Mouse (Mus musculus) MEL (cell line): ENCODE measurements around the gene Lcn10. TPM values are rescaled to one million over a fixed set of nuclear protein-coding genes. Genes with fewer than 3 reads are reported as not detected.

ENCODE experiments used
- DNase-seq: peaks from one replicate; pipeline ENCODE4 v3.0.0; 2011; ENCODE audit warnings: low read depth, low spot score
- H3K27ac ChIP-seq: 2 replicates; pipeline ENCODE4 v1.5.1; 2012; ENCODE audit warnings: low read depth, mild to moderate bottlenecking, control low read depth, low read length, moderate library complexity; ENCODE audit not compliant: control insufficient read depth
- H3K27me3 ChIP-seq, 2 experiments: fragments of 150-350 bp in 1 of 2; sonication (generic) in 1 of 2; 2 replicates each; pipeline ENCODE4 v1.6.1; 2012; ENCODE audit warnings: low read length in 2 of 2, mild to moderate bottlenecking in 2 of 2, improper control_type of control experiment in 1 of 2, moderate library complexity in 1 of 2; ENCODE audit not compliant: insufficient read depth in 2 of 2, control insufficient read depth in 1 of 2
- H3K36me3 ChIP-seq, 2 experiments: 2 replicates each; pipeline ENCODE4 v1.6.1; 2012 to 2014; ENCODE audit warnings: low read length in 2 of 2, improper control_type of control experiment in 1 of 2, inconsistent platforms in 1 of 2, mild to moderate bottlenecking in 1 of 2; ENCODE audit not compliant: insufficient read depth in 2 of 2, control insufficient read depth in 1 of 2
- H3K4me1 ChIP-seq, 2 experiments: fragments of 150-350 bp in 1 of 2; sonication (generic) in 1 of 2; 2 replicates each; pipeline ENCODE4 v1.6.1; 2012; ENCODE audit warnings: low read length in 2 of 2, improper control_type of control experiment in 1 of 2, mild to moderate bottlenecking in 1 of 2; ENCODE audit not compliant: insufficient read depth in 2 of 2, control insufficient read depth in 1 of 2
- H3K4me3 ChIP-seq, 2 experiments: fragments of 150-350 bp in 1 of 2; sonication (generic) in 1 of 2; 2 replicates each; pipeline ENCODE4 v1.5.1; 2012; ENCODE audit warnings: low read depth in 2 of 2, low read length in 2 of 2, mild to moderate bottlenecking in 2 of 2, moderate library complexity in 2 of 2, control low read depth in 1 of 2, improper control_type of control experiment in 1 of 2; ENCODE audit not compliant: control insufficient read depth in 1 of 2, insufficient read depth in 1 of 2
- H3K79me2 ChIP-seq: 2 replicates; pipeline ENCODE4 v1.6.1; 2012; ENCODE audit warnings: mild to moderate bottlenecking, low read length, moderate library complexity; ENCODE audit not compliant: control insufficient read depth, poor library complexity, insufficient read depth
- H3K9ac ChIP-seq: 2 replicates; pipeline ENCODE4 v1.6.1; 2012; ENCODE audit warnings: low read depth, mild to moderate bottlenecking, control low read depth, low read length, moderate library complexity; ENCODE audit not compliant: control insufficient read depth, poor library complexity, severe bottlenecking
- H3K9me3 ChIP-seq: fragments of 150-350 bp; sonication (generic); replicated peaks from 2 replicates; pipeline ENCODE4 v1.6.1; 2012; ENCODE audit warnings: mild to moderate bottlenecking, low read length, improper control_type of control experiment, moderate library complexity; ENCODE audit not compliant: insufficient read depth
- BHLHE40 ChIP-seq: IDR thresholded peaks from 2 replicates; pipeline ENCODE4 v1.6.1; 2012; ENCODE audit warnings: low read depth, mild to moderate bottlenecking, inconsistent platforms, low read length, improper control_type of control experiment, borderline replicate concordance
- CHD2 ChIP-seq: IDR thresholded peaks from 2 replicates; pipeline ENCODE4 v1.6.1; 2011; ENCODE audit warnings: low read length, improper control_type of control experiment
- CTCF ChIP-seq, 3 experiments: IDR thresholded peaks in 2 of 3; conservative IDR thresholded peaks in 1 of 3; 2 replicates each; pipeline ENCODE4 v1.5.1; 2011 to 2012; ENCODE audit warnings: low read length in 3 of 3, low read depth in 2 of 3, mild to moderate bottlenecking in 2 of 3, improper control_type of control experiment in 1 of 3, inconsistent platforms in 1 of 3, mixed read lengths in 1 of 3, moderate library complexity in 1 of 3; ENCODE audit not compliant: control insufficient read depth in 1 of 3, insufficient read depth in 1 of 3, poor library complexity in 1 of 3, severe bottlenecking in 1 of 3
- ELF1 ChIP-seq: IDR thresholded peaks from 2 replicates; pipeline ENCODE4 v1.6.1; 2014; ENCODE audit warnings: low read depth, mild to moderate bottlenecking, inconsistent platforms, low read length, improper control_type of control experiment, moderate library complexity
- KAT2A ChIP-seq: conservative IDR thresholded peaks from 2 replicates; pipeline ENCODE4 v1.6.1; 2012; ENCODE audit warnings: low read depth, low read length, improper control_type of control experiment, inconsistent platforms
- MAFK ChIP-seq: IDR thresholded peaks from 2 replicates; pipeline ENCODE4 v1.6.1; 2011; ENCODE audit warnings: low read depth, mild to moderate bottlenecking, low read length, improper control_type of control experiment, borderline replicate concordance
- MAX ChIP-seq: IDR thresholded peaks from 2 replicates; pipeline ENCODE4 v1.6.1; 2011; ENCODE audit warnings: low read length, improper control_type of control experiment
- NELFE ChIP-seq: IDR thresholded peaks from 2 replicates; pipeline ENCODE4 v1.6.1; 2011; ENCODE audit warnings: low read depth, low read length, improper control_type of control experiment
- POLR2AphosphoS2 ChIP-seq: IDR thresholded peaks from 2 replicates; pipeline ENCODE4 v1.6.1; 2011; ENCODE audit warnings: low read length, improper control_type of control experiment
- RAD21 ChIP-seq: IDR thresholded peaks from 2 replicates; pipeline ENCODE4 v1.6.1; 2011; ENCODE audit warnings: mild to moderate bottlenecking, low read depth, low read length, improper control_type of control experiment
- RCOR1 ChIP-seq: IDR thresholded peaks from 2 replicates; pipeline ENCODE4 v1.6.1; 2012; ENCODE audit warnings: low read depth, mild to moderate bottlenecking, inconsistent platforms, low read length, improper control_type of control experiment
- SIN3A ChIP-seq: IDR thresholded peaks from 2 replicates; pipeline ENCODE4 v1.6.1; 2012; ENCODE audit warnings: low read length, improper control_type of control experiment, inconsistent platforms
- SMC3 ChIP-seq: IDR thresholded peaks from 2 replicates; pipeline ENCODE4 v1.6.1; 2011; ENCODE audit warnings: low read depth, low read length, improper control_type of control experiment
- TBP ChIP-seq: IDR thresholded peaks from 2 replicates; pipeline ENCODE4 v1.8.0; 2011; ENCODE audit warnings: low read depth, low read length, improper control_type of control experiment
- UBTF ChIP-seq: IDR thresholded peaks from 2 replicates; pipeline ENCODE4 v1.6.1; 2012; ENCODE audit warnings: low read depth, mild to moderate bottlenecking, inconsistent platforms, low read length, improper control_type of control experiment, moderate library complexity, borderline replicate concordance; ENCODE audit not compliant: insufficient read depth
- USF2 ChIP-seq, 2 experiments: IDR thresholded peaks; 2 replicates each; pipeline ENCODE4 v1.6.1; 2011 to 2012; ENCODE audit warnings: improper control_type of control experiment in 2 of 2, low read length in 2 of 2, borderline replicate concordance in 1 of 2, inconsistent platforms in 1 of 2, low read depth in 1 of 2, mild to moderate bottlenecking in 1 of 2; ENCODE audit not compliant: insufficient read depth in 1 of 2
- ZNF384 ChIP-seq: IDR thresholded peaks from 2 replicates; pipeline ENCODE4 v1.6.1; 2012; ENCODE audit warnings: low read depth, mild to moderate bottlenecking, inconsistent platforms, low read length, improper control_type of control experiment
- polyA plus RNA-seq, 2 experiments: library from polyadenylated mRNA; stranded (reverse) in 1 of 2; unstranded in 1 of 2; fragments of >175 nt in 1 of 2; fragments of >200 nt in 1 of 2; gene quantifications; 2 replicates each; pipeline versions ENCODE4 v1.2.1 to v1.2.4; 2012; ENCODE audit warnings: low replicate concordance in 2 of 2, low read depth in 1 of 2; ENCODE audit not compliant: insufficient read length in 2 of 2, insufficient read depth in 1 of 2, missing spikeins in 1 of 2
- total RNA-seq: library from RNA; depleted of rRNA; stranded (reverse); fragments of 300-350 nt; gene quantifications from 2 replicates; pipeline ENCODE4 v1.2.3, GENCODE M21; 2012

Lcn10 gene
- total and polyA plus RNA-seq, 3 experiments = not detected

DNA sequence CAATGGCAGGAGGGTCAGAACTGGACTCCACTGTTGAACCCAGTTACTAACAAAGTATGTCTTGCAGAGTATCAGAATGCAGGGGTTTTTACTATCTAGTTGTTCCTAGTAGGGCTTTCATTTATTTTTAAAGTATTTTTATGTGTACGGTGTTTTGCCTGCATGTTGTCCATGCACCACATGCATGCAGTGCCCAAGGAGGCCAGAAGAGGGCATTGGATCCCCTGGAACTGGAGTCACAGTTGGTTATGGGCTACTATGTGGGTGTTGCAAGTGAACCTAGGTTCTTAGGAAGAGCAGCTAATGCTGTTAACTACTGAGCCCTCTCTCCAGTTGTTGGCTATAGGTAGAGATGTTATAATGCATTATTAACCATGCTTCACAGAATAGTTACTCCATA is 19.0 kb upstream of the Lcn10 start:
- Histone ChIP-seq H3K79me2 (no peaks in the 10 kb centered on the region), H3K27ac (no peak overlapping the region), H3K9ac (no peak overlapping the region), H3K4me1 (no peaks in the 10 kb centered on the region), H3K36me3 (no peaks in the 10 kb centered on the region), H3K9me3 (no peaks in the 10 kb centered on the region), H3K4me3 (no peak overlapping the region), H3K27me3 (peaks cover 3 to 12% of the 10 kb centered on the region in 2 experiments)
- TF ChIP-seq POLR2AphosphoS2 = no peak
- peak; percentile 42 for TF ChIP-seq SMC3
- TF ChIP-seq RAD21 = peak; percentile 47
- TF ChIP-seq CTCF (IDR thresholded peaks at IDR 0.05 in 2 of 3, conservative IDR thresholded peaks at IDR 0.05 in 1 of 3; ENCODE audit: control insufficient read depth in 1 of 3, insufficient read depth in 1 of 3, low read depth in 2 of 3, low read length in 3 of 3, poor library complexity in 1 of 3, severe bottlenecking in 1 of 3) = peak; percentile 60 to 73 (median 69)
- DNase-seq = peak; percentile 49

DNA sequence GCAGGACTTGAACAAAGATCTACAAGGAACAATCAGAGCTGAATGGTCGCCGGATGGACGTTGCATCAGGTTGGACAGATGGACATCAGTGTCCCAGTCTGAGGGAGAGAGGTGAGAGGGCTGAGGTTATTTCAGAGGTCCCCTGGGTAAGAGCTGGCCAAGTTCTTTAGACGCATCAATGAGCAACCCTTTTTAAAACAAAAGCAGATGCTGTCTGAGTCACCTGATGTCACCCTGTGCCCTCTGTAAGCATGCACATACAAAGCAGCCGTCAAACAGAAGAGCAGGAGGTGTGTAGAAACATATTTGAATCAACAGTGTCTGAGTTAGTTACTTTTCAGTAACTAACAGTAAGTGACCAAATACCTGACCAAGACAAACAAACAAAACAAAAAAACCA is 18.4 kb upstream of the Lcn10 start:
- Histone ChIP-seq H3K27me3 (peaks cover 3 to 12% of the 10 kb centered on the region in 2 experiments), H3K4me1 (no peaks in the 10 kb centered on the region), H3K79me2 (no peaks in the 10 kb centered on the region), H3K9me3 (no peaks in the 10 kb centered on the region), H3K36me3 (no peaks in the 10 kb centered on the region), H3K9ac (no peak overlapping the region), H3K27ac (no peak overlapping the region), H3K4me3 (no peak overlapping the region)
- DNase-seq = no peak
- no peak for TF ChIP-seq RCOR1
- TF ChIP-seq SMC3 = no peak
- no peak for TF ChIP-seq UBTF

DNA sequence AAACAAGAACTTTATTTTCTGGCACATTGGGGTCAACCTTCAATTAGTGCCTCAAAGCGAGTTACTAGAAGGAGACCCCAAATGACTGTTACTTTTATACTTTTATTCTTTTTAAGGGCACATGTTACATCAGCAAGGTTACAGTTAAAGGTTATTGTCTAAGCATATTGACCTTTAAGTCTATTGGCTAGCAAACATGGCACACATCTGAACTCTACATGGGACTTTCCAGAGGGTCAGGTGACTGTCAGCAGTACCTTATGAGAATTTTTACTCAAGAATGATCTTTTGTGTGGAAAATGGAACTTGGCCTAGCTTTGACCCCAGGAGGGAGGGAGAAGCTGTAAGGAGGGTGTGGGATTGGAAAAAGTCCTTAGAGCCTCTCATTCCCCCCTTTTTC is 16.0 kb upstream of the Lcn10 start:
- Histone ChIP-seq H3K79me2 (no peaks in the 10 kb centered on the region), H3K9ac (no peak overlapping the region), H3K27ac (no peak overlapping the region), H3K4me1 (no peaks in the 10 kb centered on the region), H3K27me3 (peaks cover 3 to 12% of the 10 kb centered on the region in 2 experiments), H3K4me3 (no peak overlapping the region), H3K9me3 (no peaks in the 10 kb centered on the region), H3K36me3 (no peaks in the 10 kb centered on the region)
- TF ChIP-seq SMC3 (no peak), MAX (no peak), KAT2A (no peak), ELF1 (no peak), TBP (no peak), ZNF384 (no peak), POLR2AphosphoS2 (no peak), CHD2 (no peak), USF2 (IDR thresholded peaks at IDR 0.05; ENCODE audit: borderline replicate concordance in 1 of 2, insufficient read depth in 1 of 2, low read depth in 1 of 2, low read length in 2 of 2) (no peak), MAFK (no peak), BHLHE40 (no peak), SIN3A (no peak), NELFE (no peak), RCOR1 (no peak)
- DNase-seq = no peak
